Mouse (Mus musculus): ENCODE data around the gene Tatdn3.

Gene Tatdn3

GRCm38 (mm10) chr1:191075199-191075883 is 12.6 kb upstream of the Tatdn3 start:
- no peak for DNase-seq

- DNase-seq, result no peak
Observed at GRCm38 (mm10) chr1:191073486-191073885, 10.8 kb upstream of the Tatdn3 start.

GRCm38 (mm10) chr1:191073001-191073400 is 10.3 kb upstream of the Tatdn3 start:
- DNase-seq, result no peak

- no peak for DNase-seq
Observed at GRCm38 (mm10) chr1:191072329-191072913, 9.7 kb upstream of the Tatdn3 start.

- no peak for DNase-seq
Observed at GRCm38 (mm10) chr1:191071613-191072012, 8.9 kb upstream of the Tatdn3 start.

GRCm38 (mm10) chr1:191070259-191070658 is 7.5 kb upstream of the Tatdn3 start:
- no peak for DNase-seq

- no peak for DNase-seq
Observed at GRCm38 (mm10) chr1:191068377-191068776, 5.6 kb upstream of the Tatdn3 start.

GRCm38 (mm10) chr1:191065188-191065587 is 2.5 kb upstream of the Tatdn3 start:
- no peak for DNase-seq

- DNase-seq, result no peak
Observed at GRCm38 (mm10) chr1:191064535-191064934, 1.8 kb upstream of the Tatdn3 start.

- DNase-seq, result no peak
Observed at GRCm38 (mm10) chr1:191063700-191064099, 968 bp upstream of the Tatdn3 start.

- no peak for DNase-seq
Observed at GRCm38 (mm10) chr1:191062241-191062780, 421 bp downstream of the Tatdn3 start.

- no peak for DNase-seq
Observed at GRCm38 (mm10) chr1:191057461-191057860, 5.3 kb downstream of the Tatdn3 start.

GRCm38 (mm10) chr1:191055533-191055873 is 7.2 kb downstream of the Tatdn3 start:
- no peak for DNase-seq

- no peak for DNase-seq
Observed at GRCm38 (mm10) chr1:191054870-191055532, 7.7 kb downstream of the Tatdn3 start.

GRCm38 (mm10) chr1:191053555-191053954 is 9.2 kb downstream of the Tatdn3 start:
- no peak for DNase-seq

GRCm38 (mm10) chr1:191046231-191046824 is 16.4 kb downstream of the Tatdn3 start:
- no peak for DNase-seq

- DNase-seq, result no peak
Observed at GRCm38 (mm10) chr1:191045264-191045663, 17.5 kb downstream of the Tatdn3 start.

- no peak for DNase-seq
Observed at GRCm38 (mm10) chr1:191042688-191043087, 20.0 kb downstream of the Tatdn3 start.

- DNase-seq, result no peak
Observed at GRCm38 (mm10) chr1:191042106-191042505, 20.6 kb downstream of the Tatdn3 start.

GRCm38 (mm10) chr1:191041352-191041751 is 21.4 kb downstream of the Tatdn3 start:
- DNase-seq, result no peak

- no peak for DNase-seq
Observed at GRCm38 (mm10) chr1:191037999-191038398, 24.7 kb downstream of the Tatdn3 start.

GRCm38 (mm10) chr1:191036554-191037334 is 26.0 kb downstream of the Tatdn3 start, which contains the start of gene Spata45:
Spata45 (plus strand) TSS chr1:191036639.
- no peak for DNase-seq

GRCm38 (mm10) chr1:191035649-191036048 is 27.1 kb downstream of the Tatdn3 start:
- DNase-seq, result no peak
